Mouse (Mus musculus) c-Kit-positive CD71-negative TER-119-negative erythroid progenitor cells, embryonic 14.5 days (primary cell): ENCODE measurements at regions not wholly inside any gene's neighbourhood (a gene's known extent, or its start where the extent isn't known, plus 50 kb on each side); places are given as distances from the start of the nearest gene placed in this dataset.

ENCODE experiments used
- DNase-seq: peaks from one replicate; pipeline ENCODE4 v3.0.0-alpha.2; 2013; ENCODE audit warnings: low read depth

- no peak for DNase-seq
These were observed 190.7 kb downstream of the Rybp start for GRCm38 (mm10) chr6:100096393-100097125.

- DNase-seq, result no peak
These were observed 192.6 kb downstream of the Rybp start for GRCm38 (mm10) chr6:100094653-100095217.

GRCm38 (mm10) chr6:100092870-100093269, 194.4 kb downstream of the Rybp start:
- no peak for DNase-seq

GRCm38 (mm10) chr6:100091815-100092214, 195.5 kb downstream of the Rybp start:
- no peak for DNase-seq

- DNase-seq, result no peak
These were observed 198.7 kb downstream of the Rybp start for GRCm38 (mm10) chr6:100088576-100088975.

- no peak for DNase-seq
These were observed 200.5 kb downstream of the Rybp start for GRCm38 (mm10) chr6:100086807-100087206.

- DNase-seq, result no peak
These were observed 201.3 kb downstream of the Rybp start for GRCm38 (mm10) chr6:100085981-100086380.

GRCm38 (mm10) chr6:100083868-100084477, 203.3 kb downstream of the Rybp start:
- no peak for DNase-seq

GRCm38 (mm10) chr6:100083127-100083526, 204.2 kb downstream of the Rybp start:
- no peak for DNase-seq

GRCm38 (mm10) chr6:100074672-100075335, 212.5 kb downstream of the Rybp start:
- no peak for DNase-seq

- no peak for DNase-seq
These were observed 214.9 kb downstream of the Rybp start for GRCm38 (mm10) chr6:100072261-100072968.

GRCm38 (mm10) chr6:100069151-100069550, 218.1 kb downstream of the Rybp start:
- DNase-seq, result no peak

- no peak for DNase-seq
These were observed 220.0 kb downstream of the Rybp start for GRCm38 (mm10) chr6:100067273-100067672.

GRCm38 (mm10) chr6:100065586-100065985, 221.7 kb downstream of the Rybp start:
- no peak for DNase-seq

GRCm38 (mm10) chr6:100062961-100063360, 224.3 kb downstream of the Rybp start:
- no peak for DNase-seq

GRCm38 (mm10) chr6:100059803-100060202, 227.5 kb downstream of the Rybp start:
- no peak for DNase-seq

- no peak for DNase-seq
These were observed 231.3 kb downstream of the Rybp start for GRCm38 (mm10) chr6:100055980-100056379.

GRCm38 (mm10) chr6:100052955-100053795, 234.1 kb downstream of the Rybp start:
- DNase-seq, result no peak

- DNase-seq, result no peak
These were observed 234.9 kb downstream of the Rybp start for GRCm38 (mm10) chr6:100052406-100052805.

- DNase-seq, result no peak
These were observed 238.2 kb downstream of the Rybp start for GRCm38 (mm10) chr6:100049036-100049435.
